Mouse (Mus musculus): ENCODE data around the gene Eef1a1. TPM values are rescaled to one million over a fixed set of nuclear protein-coding genes. Genes with fewer than 3 reads are reported as not detected.
A peak's percentile ranks its signal among the peaks of the same experiment; 100 is the strongest.

Gene Eef1a1
- polyA plus RNA-seq, 1 experiment = 3,710 TPM

DNA sequence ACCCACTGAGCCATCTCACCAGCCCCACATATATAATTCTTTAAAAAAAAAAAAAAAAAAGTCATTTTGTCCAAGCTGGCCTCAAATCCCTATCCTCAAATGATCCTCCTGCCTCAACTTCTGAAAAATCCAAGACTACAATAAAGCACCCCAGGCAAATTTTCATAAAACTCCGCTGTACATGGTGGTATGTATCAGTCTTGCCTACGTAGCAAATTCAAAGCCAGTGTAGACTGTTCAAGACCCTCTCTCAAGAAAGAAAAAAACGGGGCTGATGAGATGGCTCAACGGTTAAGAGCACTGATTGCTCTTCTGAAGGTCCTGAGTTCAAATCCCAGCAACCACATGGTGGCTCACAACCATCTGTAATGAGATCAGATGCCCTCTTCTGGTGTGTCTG, 13.1 kb downstream of the Eef1a1 start:
- 79% methylated on average over 4 of the region's 4 CpGs for WGBS
- H3K4me1 ChIP-seq (ENCODE audit: control insufficient read depth, insufficient read depth, low read length) = no peaks in the 10 kb centered on the region

DNA sequence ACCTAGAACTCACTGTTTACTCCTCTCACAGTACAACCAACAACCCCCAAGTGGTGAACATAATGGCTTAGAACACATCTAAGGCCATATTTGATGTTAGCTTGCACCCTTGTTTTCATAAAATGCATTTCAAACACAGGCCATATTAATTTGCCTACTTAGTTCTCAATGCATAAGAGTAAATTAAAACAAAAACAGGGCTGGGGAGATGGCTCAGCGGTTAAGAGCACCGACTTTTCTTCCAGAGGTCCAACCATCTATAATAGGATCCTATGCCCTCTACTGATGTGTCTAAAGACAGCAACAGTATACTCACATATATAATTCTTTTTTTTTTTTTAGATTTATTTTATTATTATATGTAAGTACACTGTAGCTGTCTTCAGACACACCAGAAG, 13.6 kb downstream of the Eef1a1 start:
- WGBS = 87% methylated on average over 2 of the region's 2 CpGs
- TF ChIP-seq CTCF (IDR thresholded peaks at IDR 0.05; ENCODE audit: control insufficient read depth, insufficient read depth, low read length) (no peak), POLR2A (IDR thresholded peaks at IDR 0.05; ENCODE audit: borderline replicate concordance, control insufficient read depth, low read depth, low read length) (no peak)
- H3K27ac ChIP-seq (ENCODE audit: control insufficient read depth, insufficient read depth, low read depth, low read length, poor library complexity) = no peak overlapping the region
- H3K4me1 ChIP-seq (ENCODE audit: control insufficient read depth, insufficient read depth, low read length) = no peaks in the 10 kb centered on the region
- H3K4me3 ChIP-seq (replicated peaks; ENCODE audit: control insufficient read depth, low read depth, low read length) = no peak overlapping the region

More for the DNA sequence above, 13.1 kb downstream of the Eef1a1 start:
- TF ChIP-seq POLR2A (IDR thresholded peaks at IDR 0.05; ENCODE audit: borderline replicate concordance, control insufficient read depth, low read depth, low read length) = no peak
- TF ChIP-seq CTCF (IDR thresholded peaks at IDR 0.05; ENCODE audit: control insufficient read depth, insufficient read depth, low read length) = no peak
- H3K27ac ChIP-seq (ENCODE audit: control insufficient read depth, insufficient read depth, low read depth, low read length, poor library complexity) = no peak overlapping the region
- H3K4me3 ChIP-seq (replicated peaks; ENCODE audit: control insufficient read depth, low read depth, low read length) = no peak overlapping the region

DNA sequence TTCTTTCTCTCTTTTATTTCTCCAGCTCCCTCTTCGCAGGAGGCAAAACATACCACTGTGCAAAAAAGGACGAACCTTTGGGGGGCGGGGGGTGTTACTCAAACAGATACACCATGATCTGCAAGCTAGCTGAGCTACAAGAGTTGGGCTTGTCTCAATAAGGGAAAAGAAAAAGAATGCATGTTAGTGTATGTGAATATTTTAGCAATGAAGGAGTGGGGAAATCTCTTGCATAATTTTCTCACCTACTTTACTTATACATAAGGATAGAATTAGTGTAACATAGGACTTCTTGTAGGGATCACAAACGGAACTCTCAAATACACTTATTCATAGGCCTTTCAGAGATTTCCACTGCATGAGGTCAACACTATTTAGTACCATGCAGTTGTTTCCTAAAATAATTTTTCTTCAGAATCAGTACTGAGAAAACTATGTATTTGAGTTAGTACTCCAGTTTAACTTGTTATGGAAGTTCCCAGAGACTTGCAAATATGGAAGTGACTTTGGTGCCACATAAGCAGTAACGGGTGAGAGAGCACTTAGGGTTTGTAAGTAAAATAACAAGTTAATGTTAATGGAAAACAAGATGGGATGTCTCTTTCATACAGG, 14.1 kb downstream of the Eef1a1 start:
- Histone ChIP-seq H3K4me3 (replicated peaks; ENCODE audit: control insufficient read depth, low read depth, low read length) (no peak overlapping the region), H3K27ac (ENCODE audit: control insufficient read depth, insufficient read depth, low read depth, low read length, poor library complexity) (no peak overlapping the region), H3K4me1 (ENCODE audit: control insufficient read depth, insufficient read depth, low read length) (no peaks in the 10 kb centered on the region)
- TF ChIP-seq POLR2A (IDR thresholded peaks at IDR 0.05; ENCODE audit: borderline replicate concordance, control insufficient read depth, low read depth, low read length) = no peak
- TF ChIP-seq CTCF (IDR thresholded peaks at IDR 0.05; ENCODE audit: control insufficient read depth, insufficient read depth, low read length) = no peak
- WGBS = 84% methylated on average over 5 of the region's 5 CpGs

DNA sequence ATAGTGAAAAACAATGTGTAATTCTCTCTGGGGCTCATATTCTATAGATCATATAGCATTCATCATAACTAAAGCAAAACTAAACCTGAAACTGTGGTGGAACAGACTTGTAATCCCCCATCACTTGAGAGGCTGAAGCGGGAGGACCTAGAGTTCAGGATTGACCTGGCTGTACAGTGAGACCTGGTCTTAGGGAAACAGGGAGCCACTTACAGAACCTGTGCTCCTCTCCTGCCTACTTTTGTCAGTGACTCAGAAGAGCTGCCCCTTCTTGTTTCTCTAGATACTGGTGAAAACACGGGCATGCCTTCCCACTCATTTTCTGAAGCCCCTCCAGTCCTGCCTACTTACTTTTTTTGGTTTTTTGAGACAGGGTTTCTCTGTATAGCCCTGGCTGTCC, 14.7 kb downstream of the Eef1a1 start:
- WGBS = 74% methylated on average over 2 of the region's 2 CpGs
- Histone ChIP-seq H3K27ac (ENCODE audit: control insufficient read depth, insufficient read depth, low read depth, low read length, poor library complexity) (no peak overlapping the region), H3K4me1 (ENCODE audit: control insufficient read depth, insufficient read depth, low read length) (no peaks in the 10 kb centered on the region), H3K4me3 (replicated peaks; ENCODE audit: control insufficient read depth, low read depth, low read length) (no peak overlapping the region)
- TF ChIP-seq CTCF (IDR thresholded peaks at IDR 0.05; ENCODE audit: control insufficient read depth, insufficient read depth, low read length) (no peak), POLR2A (IDR thresholded peaks at IDR 0.05; ENCODE audit: borderline replicate concordance, control insufficient read depth, low read depth, low read length) (no peak)

DNA sequence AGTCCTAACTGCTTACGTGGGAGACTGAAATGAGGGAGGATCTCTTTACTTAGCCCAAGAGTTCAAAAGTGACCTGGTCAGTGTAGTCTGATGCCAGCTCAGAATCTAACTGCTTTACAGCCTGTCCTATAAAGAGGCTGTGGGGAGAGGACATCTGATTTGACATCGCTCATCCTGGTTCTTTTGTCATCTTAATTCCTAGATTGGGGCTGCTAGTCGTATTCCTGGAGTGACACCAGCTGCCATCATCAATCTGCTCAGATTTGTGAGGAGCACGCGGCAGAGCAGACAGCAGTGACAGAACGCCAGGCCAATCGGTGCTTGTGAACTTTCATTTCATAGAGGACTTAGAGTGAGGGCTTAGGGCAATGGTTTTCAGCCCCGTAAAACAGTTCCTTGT, 15.4 kb downstream of the Eef1a1 start:
- 94% methylated on average over 8 of the region's 8 CpGs for WGBS

DNA sequence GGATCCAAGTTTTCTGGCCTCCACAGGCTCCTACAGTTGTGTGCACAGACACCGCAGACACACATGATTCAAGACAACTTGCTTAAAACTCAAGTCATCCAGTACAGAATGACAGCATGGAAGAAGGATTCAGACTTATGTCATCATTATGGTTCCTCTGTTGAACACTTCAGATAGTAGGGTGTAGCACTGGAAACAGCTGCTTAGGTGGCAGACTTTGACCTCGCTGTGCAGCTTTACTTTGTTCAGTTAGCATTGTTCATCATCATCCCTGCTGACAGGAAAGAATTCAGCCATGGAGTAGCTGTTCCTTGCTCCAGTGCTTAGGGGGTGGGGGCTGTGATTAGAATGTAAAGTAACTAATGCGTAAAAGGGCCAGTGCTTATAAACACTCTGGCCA, 23.2 kb downstream of the Eef1a1 start:
- WGBS = 95% methylated on average over 3 of the region's 3 CpGs
- TF ChIP-seq POLR2A (IDR thresholded peaks at IDR 0.05; ENCODE audit: borderline replicate concordance, control insufficient read depth, low read depth, low read length) (no peak), CTCF (IDR thresholded peaks at IDR 0.05; ENCODE audit: control insufficient read depth, insufficient read depth, low read length) (no peak)
- H3K4me3 ChIP-seq (replicated peaks; ENCODE audit: control insufficient read depth, low read depth, low read length) = no peak overlapping the region
- no peak overlapping the region for H3K27ac ChIP-seq (ENCODE audit: control insufficient read depth, insufficient read depth, low read depth, low read length, poor library complexity)
- no peaks in the 10 kb centered on the region; the same call in 1 of the 2 replicates for H3K4me1 ChIP-seq (ENCODE audit: control insufficient read depth, insufficient read depth, low read length)

More for the DNA sequence above, 15.4 kb downstream of the Eef1a1 start:
- Histone ChIP-seq H3K4me1 (ENCODE audit: control insufficient read depth, insufficient read depth, low read length) (no peaks in the 10 kb centered on the region), H3K4me3 (replicated peaks; ENCODE audit: control insufficient read depth, low read depth, low read length) (no peak overlapping the region), H3K27ac (ENCODE audit: control insufficient read depth, insufficient read depth, low read depth, low read length, poor library complexity) (no peak overlapping the region)
- no peak for TF ChIP-seq CTCF (IDR thresholded peaks at IDR 0.05; ENCODE audit: control insufficient read depth, insufficient read depth, low read length)
- no peak for TF ChIP-seq POLR2A (IDR thresholded peaks at IDR 0.05; ENCODE audit: borderline replicate concordance, control insufficient read depth, low read depth, low read length)

DNA sequence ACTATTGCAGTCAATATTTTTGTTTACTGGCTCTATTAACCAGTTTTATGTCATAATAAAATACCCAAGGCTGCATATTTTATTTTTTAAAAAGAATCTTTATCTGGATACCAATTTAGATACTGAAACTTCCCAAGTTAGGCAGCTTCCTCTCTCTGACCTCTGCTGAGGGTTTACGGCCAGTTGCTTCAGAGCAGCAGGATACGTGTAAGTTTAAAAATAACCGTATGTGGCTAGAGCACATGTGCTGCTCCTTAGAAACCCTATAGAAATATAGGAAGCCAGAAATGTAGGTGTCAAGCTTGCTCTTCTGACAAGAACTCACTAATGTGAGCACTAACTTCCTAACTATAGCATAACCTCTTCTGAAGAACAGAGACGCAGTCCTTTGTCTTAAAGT, 25.6 kb downstream of the Eef1a1 start:
- no peak overlapping the region for H3K4me3 ChIP-seq (replicated peaks; ENCODE audit: control insufficient read depth, low read depth, low read length)
- no peaks in the 10 kb centered on the region; the same call in none of the 2 replicates for H3K4me1 ChIP-seq (ENCODE audit: control insufficient read depth, insufficient read depth, low read length)
- no peak overlapping the region for H3K27ac ChIP-seq (ENCODE audit: control insufficient read depth, insufficient read depth, low read depth, low read length, poor library complexity)
- TF ChIP-seq POLR2A (IDR thresholded peaks at IDR 0.05; ENCODE audit: borderline replicate concordance, control insufficient read depth, low read depth, low read length) (no peak), CTCF (IDR thresholded peaks at IDR 0.05; ENCODE audit: control insufficient read depth, insufficient read depth, low read length) (no peak)
- WGBS = 44% methylated on average over 4 of the region's 4 CpGs

DNA sequence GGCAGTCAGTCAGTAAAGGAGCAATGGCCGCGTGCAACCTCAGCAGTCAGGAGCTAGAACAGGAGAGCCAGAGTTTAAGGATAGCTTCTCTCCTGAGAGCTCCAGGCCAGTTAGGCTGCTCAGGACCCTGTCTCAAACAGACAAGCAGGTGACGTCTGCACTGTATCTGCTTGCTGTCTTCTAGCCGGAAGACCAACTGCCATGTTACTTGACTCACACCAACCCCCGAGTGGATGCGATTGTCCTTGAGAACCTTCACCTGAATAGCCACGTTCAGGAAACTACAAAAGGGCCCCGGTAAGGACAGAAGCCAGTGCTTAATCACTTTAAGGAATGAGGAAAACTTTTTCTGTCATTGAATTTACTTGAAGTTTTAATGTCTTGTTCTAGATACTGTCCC, 31.9 kb downstream of the Eef1a1 start:
- no peak for TF ChIP-seq CTCF (IDR thresholded peaks at IDR 0.05; ENCODE audit: control insufficient read depth, insufficient read depth, low read length)
- no peak for TF ChIP-seq POLR2A (IDR thresholded peaks at IDR 0.05; ENCODE audit: borderline replicate concordance, control insufficient read depth, low read depth, low read length)
- no peak overlapping the region for H3K27ac ChIP-seq (ENCODE audit: control insufficient read depth, insufficient read depth, low read depth, low read length, poor library complexity)
- 92% methylated on average over 8 of the region's 8 CpGs for WGBS
- H3K4me1 ChIP-seq (ENCODE audit: control insufficient read depth, insufficient read depth, low read length) = no peaks in the 10 kb centered on the region; the same call in none of the 2 replicates
- no peak overlapping the region for H3K4me3 ChIP-seq (replicated peaks; ENCODE audit: control insufficient read depth, low read depth, low read length)

DNA sequence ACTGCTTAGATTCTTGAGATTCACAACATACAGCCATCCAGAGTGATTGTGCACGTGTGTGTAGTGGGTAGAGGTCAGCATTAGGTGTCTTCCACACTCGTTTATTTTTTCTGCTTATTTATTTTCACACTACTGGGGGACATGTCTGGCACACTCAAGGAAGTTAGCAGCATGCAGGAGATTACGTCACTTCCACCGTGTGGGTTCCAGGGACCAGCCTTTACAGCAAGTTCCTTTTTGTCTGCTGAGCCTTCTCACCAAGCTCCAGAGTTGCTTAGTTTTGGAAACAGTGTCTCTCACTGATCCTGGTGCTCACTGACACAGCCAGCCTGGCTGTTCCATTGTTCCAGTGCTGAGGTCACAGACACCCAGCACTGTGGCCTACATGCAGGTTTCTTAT, 37.6 kb downstream of the Eef1a1 start:
- WGBS = 16% methylated on average over 4 of the region's 4 CpGs
- peaks cover 5% of the 10 kb centered on the region; the same call in 1 of the 2 replicates for H3K4me1 ChIP-seq (ENCODE audit: control insufficient read depth, insufficient read depth, low read length)
- no peak overlapping the region for H3K4me3 ChIP-seq (replicated peaks; ENCODE audit: control insufficient read depth, low read depth, low read length)
- H3K27ac ChIP-seq (ENCODE audit: control insufficient read depth, insufficient read depth, low read depth, low read length, poor library complexity) = peak overlapping the region; percentile 83
- TF ChIP-seq CTCF (IDR thresholded peaks at IDR 0.05; ENCODE audit: control insufficient read depth, insufficient read depth, low read length) = no peak
- no peak for TF ChIP-seq POLR2A (IDR thresholded peaks at IDR 0.05; ENCODE audit: borderline replicate concordance, control insufficient read depth, low read depth, low read length)

Measured in bone marrow, adult 2 months (tissue).